Mouse (Mus musculus): ENCODE results near the gene Nt5c1b. TPM values are rescaled to one million over a fixed set of nuclear protein-coding genes. Genes with fewer than 3 reads are reported as not detected.

Gene Nt5c1b
- total RNA-seq (2021), result not detected

- no peak for DNase-seq (ENCODE audit: low spot score in 2 of 2)
- intact Hi-C loops (cut with DNase I), result no loop called here
Observed at GRCm38 (mm10) chr12:10369673-10370072, at the start of gene Nt5c1b. Gene Nt5c1b (plus strand): TSS chr12:10369973.

GRCm38 (mm10) chr12:10327651-10328050 is 42.1 kb upstream of the Nt5c1b start:
- intact Hi-C loops (cut with DNase I), result no loop called here
- no peak for DNase-seq (ENCODE audit: low spot score in 2 of 2)

DNA sequence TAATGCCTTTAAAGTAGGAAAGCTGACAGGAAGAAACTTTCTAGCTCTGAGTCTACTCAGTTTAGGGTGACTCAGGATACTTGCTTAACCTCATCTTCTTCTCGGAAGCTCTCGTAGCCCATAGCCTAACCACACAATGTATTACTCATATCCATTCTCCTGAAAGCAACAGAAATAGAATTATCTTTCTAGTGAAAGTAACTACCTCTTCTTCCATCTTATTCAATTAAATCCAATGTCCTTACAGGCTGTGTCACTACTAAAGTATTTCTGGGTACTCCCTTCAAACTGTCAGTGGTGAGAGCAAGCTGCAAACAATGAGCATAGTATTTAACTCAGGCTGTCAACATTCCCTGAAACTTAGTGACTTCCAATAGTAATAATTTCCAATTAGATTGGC is 40.3 kb upstream of the Nt5c1b start:
- DNase-seq (ENCODE audit: low spot score in 2 of 2), result no peak
- intact Hi-C loops (cut with DNase I), result no loop called here

DNA sequence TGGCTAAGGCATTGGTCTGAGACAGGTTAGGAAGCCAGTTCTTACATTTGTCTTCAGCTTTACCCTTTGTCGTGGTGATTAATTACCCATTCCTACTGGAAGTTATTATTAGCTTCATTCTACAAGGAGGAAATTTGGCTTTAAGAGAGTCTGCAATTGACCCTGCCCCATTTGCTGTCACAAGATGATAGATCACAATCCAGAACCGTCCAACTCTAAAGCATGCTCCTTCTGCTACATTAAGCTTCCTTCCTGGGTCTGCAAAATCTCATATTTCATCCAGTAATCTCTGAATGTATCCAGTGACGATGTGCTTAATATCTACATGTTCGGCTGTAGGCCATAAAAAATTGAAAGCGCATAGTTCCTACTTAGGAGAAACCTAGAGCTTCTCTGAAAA is 29.2 kb upstream of the Nt5c1b start:
- DNase-seq (ENCODE audit: low spot score in 2 of 2), result no peak
- intact Hi-C loops (cut with DNase I), result no loop called here

GRCm38 (mm10) chr12:10350706-10351105 is 19.1 kb upstream of the Nt5c1b start:
- peak in 1 of 2 experiments; percentile 5 for DNase-seq (ENCODE audit: low spot score in 2 of 2)
- intact Hi-C loops (cut with DNase I), result no loop called here

DNA sequence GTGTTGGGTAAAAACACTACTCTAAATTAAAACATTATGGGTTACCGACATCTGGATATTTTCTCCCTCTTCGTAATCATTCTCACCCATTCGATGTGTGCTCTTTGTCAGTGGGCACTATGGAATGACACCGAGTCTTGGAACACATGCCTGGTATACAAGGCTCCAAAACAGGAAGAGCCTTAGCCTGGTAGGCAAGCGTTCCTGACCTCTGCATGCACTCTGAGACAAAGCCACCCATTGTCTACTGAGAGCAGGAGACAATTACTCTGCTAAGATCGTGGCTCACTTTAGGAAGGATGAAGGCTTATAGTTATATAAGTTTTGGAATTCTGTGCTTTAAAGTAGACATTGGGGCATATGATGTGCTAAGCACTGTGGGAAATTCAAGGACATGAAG is 12.0 kb upstream of the Nt5c1b start:
- no peak for DNase-seq (ENCODE audit: low spot score in 2 of 2)
- intact Hi-C loops (cut with DNase I), result no loop called here

DNA sequence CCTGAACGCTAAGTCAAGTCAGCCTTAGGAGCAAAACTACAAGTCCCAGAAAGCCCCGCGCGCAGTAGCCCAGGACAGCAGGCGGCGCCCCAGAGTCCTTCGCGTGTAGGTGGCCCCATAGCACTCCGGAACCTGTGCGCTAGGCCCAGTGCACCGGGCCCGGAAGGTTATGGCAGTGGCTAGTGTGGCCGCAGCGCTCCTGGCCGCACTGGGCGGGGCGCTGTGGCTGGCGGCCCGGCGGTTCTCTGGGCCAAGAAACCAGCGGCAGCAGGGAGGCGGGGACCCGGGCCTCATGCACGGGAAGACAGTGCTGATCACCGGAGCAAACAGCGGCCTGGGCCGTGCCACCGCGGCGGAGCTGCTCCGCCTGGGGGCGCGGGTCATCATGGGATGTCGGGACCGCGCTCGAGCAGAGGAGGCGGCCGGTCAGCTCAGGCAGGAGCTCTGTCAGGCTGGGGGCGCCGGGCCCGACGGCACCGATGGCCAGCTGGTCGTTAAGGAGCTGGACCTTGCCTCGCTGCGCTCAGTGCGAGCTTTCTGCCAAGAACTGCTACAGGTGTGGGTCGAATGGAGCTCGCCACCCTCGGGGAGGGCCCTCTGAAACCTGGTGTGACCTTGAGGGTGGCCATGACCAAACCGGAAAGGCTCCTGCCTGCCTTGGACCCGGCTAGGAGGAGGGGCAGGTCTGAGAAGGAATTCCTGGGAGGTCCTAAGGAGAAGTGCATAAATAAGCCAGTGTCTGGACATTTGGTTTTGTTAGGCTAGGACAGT is 21.1 kb downstream of the Nt5c1b start, which contains the start of gene Rdh14:
TSS of gene Rdh14 (plus strand) at position 102 of the 771 bp plus-strand sequence.
- intact Hi-C loops (cut with DNase I), result no loop called here
- peak; percentile 96 to 97 for DNase-seq (ENCODE audit: low spot score in 2 of 2)

GRCm38 (mm10) chr12:10400788-10401187 is 31.0 kb downstream of the Nt5c1b start:
- intact Hi-C loops (cut with DNase I), result no loop called here
- DNase-seq (ENCODE audit: low spot score in 2 of 2), result peak; percentile 10 to 43

GRCm38 (mm10) chr12:10402421-10403115 is 32.8 kb downstream of the Nt5c1b start:
- no peak for DNase-seq (ENCODE audit: low spot score in 2 of 2)
- intact Hi-C loops (cut with DNase I), result no loop called here

- intact Hi-C loops (cut with DNase I), result no loop called here
- no peak for DNase-seq (ENCODE audit: low spot score in 2 of 2)
Observed at GRCm38 (mm10) chr12:10410511-10411179, 40.9 kb downstream of the Nt5c1b start.

- no peak for DNase-seq (ENCODE audit: low spot score in 2 of 2)
- intact Hi-C loops (cut with DNase I), result no loop called here
Observed at GRCm38 (mm10) chr12:10411453-10411852, 41.7 kb downstream of the Nt5c1b start.

DNA sequence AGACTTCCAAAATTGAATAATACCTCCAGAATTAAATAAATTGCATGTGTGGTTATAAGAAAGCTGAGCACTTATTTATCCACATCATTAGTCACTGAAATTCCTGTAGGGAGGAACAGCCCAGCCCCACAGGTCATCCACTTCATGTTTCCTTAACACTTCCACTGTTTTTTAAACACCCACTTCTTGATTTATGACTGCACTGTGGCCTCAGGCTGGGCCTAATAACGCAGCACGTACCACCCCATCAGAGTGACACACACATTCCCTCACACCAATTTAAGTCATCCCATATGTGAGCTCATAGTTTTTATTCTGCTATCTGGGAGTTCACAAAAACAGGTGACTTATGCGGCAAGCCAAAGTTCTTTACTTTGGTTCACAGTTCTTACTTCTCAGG is 52.6 kb downstream of the Nt5c1b start:
- intact Hi-C loops (cut with DNase I), result no loop called here
- DNase-seq (ENCODE audit: low spot score in 2 of 2), result no peak

DNA sequence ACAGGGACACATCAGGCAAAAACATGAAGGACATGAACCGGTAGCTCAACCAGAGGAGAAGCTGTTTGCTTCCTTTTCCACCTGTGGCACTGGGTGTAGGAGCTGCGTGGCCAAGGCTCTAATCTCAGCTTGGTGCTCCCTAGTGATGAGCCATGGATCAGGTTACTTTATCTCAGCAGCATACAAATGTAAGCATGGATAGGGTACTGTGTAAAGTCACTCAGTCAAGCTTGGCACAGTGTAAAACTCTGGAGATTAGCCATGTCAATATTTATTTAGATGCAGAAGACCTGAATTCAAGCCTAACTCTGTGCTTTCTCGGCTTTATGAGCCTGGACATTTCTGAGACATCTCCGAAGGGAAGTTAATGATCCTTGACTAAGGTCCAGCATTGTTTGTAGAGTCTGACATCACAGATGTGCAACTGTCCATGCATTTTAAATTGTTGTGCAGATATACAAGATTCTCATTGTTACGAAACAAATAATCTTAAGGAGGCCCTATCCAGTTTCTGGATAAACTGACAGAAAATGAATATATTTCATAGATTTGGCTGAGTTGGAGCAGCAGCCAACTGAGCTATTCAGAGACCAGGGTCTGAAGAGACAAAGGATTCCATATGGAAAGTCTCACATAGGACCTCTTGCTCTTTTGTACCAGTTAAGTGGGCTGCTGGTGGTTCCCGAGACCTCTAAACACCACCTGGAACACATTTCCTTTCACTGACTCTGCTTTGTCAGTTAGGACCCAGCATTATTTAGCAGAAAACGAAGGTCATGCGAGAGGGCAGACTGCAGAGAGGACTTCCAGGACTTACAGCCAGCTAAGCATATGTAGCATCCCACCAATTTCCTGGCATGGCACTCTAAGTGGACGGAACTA is 56.5 kb downstream of the Nt5c1b start:
- DNase-seq (ENCODE audit: low spot score in 2 of 2), result no peak
- intact Hi-C loops (cut with DNase I), result no loop called here

DNA sequence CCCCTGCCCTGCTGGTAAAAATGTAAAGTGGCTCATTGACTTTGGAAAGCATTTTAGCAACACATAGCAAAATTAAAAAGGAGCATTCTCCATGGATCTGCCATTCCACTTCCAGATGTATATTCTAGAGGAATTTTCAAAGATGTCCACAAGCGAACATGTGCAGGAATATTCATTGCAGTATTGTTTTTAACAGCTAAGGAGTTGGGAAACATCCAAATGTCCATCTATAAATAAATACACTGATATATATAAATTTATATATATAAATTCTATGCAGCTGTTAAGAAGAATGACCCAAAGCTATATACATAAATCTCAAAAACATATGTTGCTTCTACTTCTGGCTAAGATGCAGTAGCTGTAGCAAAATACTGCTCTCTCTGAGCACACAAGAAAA is 61.2 kb downstream of the Nt5c1b start:
- intact Hi-C loops (cut with DNase I), result loop anchor here (10.0 kb wide), 2 partner anchors 206 to 1176 kb away; no protein-coding TSS in a partner anchor
- DNase-seq (ENCODE audit: low spot score in 2 of 2), result no peak

DNA sequence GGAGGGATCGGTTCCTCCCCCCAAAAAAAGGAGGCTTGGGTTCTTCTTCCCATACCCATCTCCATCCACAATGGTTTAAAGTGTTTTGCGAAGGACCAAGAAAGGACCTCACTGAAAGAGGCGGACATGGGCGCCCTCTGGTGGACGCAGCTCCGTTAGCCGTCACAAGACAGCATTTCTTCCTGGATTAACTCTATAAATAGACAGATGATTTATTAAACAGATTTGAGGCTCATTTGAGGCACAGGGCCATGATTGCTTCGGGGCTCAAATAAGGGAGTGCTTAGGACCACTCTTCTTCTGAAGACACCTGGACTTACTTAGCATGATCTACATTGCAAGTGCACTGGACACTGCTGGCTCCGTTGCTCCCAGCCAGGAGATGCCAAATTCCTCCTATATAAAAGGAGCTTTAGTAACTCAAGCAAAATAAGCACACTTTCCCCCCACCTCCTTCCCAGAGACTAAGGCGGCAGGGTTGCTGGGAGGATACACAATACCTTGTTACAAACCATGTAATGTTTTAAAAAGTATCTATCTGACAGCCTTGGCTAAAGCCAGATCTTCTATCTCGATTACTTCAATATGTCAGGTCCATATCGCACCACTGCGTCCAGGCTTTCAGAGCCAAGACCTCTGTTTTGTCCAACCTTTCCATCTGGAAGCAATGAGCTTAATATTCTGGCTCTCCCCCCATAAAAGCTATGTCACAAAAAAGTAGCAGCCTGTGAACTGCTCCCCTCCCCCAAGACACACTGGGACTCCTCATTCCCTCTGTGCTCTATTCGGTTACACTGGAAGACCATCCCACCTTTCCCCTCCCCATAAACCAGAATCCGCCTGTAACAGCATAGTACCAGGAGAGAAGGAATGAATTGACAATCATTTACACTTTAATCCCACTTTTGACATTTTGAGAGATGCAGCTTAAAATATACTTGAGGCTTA is 68.6 kb downstream of the Nt5c1b start:
- peak; percentile 81 to 85 for DNase-seq (ENCODE audit: low spot score in 2 of 2)
- intact Hi-C loops (cut with DNase I), result loop anchor here (1.0 to 10.0 kb wide), 5 partner anchors 99 to 1386 kb away; partner anchors contain the start of gene Osr1

Measured in left cerebral cortex, postnatal 25 days (tissue).